Mouse (Mus musculus) E14TG2a.4 (cell line): ENCODE measurements around the gene Mgp.

ENCODE experiments used
- H3K27me3 ChIP-seq: 2 replicates; pipeline ENCODE4 v1.6.1; 2014; ENCODE audit warnings: low read length, control low read depth; ENCODE audit not compliant: insufficient read depth
- H3K36me3 ChIP-seq: 2 replicates; pipeline ENCODE4 v1.6.1; 2014; ENCODE audit warnings: low read length, control low read depth; ENCODE audit not compliant: insufficient read depth
- H3K4me1 ChIP-seq: replicated peaks from 2 replicates; pipeline ENCODE4 v1.6.1; 2014; ENCODE audit warnings: low read depth, low read length, control low read depth
- H3K4me3 ChIP-seq: replicated peaks from 2 replicates; pipeline ENCODE4 v1.5.1; 2014; ENCODE audit warnings: mild to moderate bottlenecking, low read length
- H3K9me3 ChIP-seq: 2 replicates; pipeline ENCODE4 v1.6.1; 2014; ENCODE audit warnings: low read length, control low read depth
- CTCF ChIP-seq: conservative IDR thresholded peaks from 2 replicates; pipeline ENCODE4 v1.5.1; 2014; ENCODE audit warnings: low read length
- NANOG ChIP-seq: IDR thresholded peaks from 2 replicates; pipeline ENCODE4 v1.6.1; 2014; ENCODE audit warnings: borderline replicate concordance, low read length, mixed read lengths
- POU5F1 ChIP-seq: IDR thresholded peaks from 2 replicates; pipeline ENCODE4 v1.6.1; 2014; ENCODE audit warnings: low read length, borderline replicate concordance

Gene Mgp

DNA sequence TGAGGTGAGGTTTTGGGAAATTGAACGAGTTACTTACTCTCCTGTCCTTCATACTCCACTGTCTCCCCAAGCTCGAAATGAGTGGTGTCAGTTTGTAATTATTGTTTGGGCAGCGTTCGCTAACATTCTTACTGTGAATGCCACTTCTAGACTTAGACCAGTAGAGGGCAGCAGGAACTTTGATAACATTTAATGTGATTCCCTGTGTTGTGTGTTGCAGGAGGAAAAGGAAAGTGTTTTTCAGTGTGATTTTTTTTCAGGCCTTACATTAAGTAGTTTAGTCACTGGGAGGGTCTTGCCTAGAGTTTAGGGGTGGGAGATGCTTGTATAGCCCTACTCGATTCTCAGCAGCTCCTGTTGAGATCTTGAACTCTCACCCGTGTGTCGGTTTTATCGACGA lies 14.6 kb downstream of the Mgp start:
- no peaks in the 10 kb centered on the region for H3K9me3 ChIP-seq
- no peak for TF ChIP-seq NANOG
- peak; percentile 35 for TF ChIP-seq CTCF
- TF ChIP-seq POU5F1, result no peak
- H3K36me3 ChIP-seq, result no peaks in the 10 kb centered on the region
- peaks cover 12% of the 10 kb centered on the region for H3K4me1 ChIP-seq
- no peak overlapping the region for H3K4me3 ChIP-seq
- H3K27me3 ChIP-seq, result peaks cover 14% of the 10 kb centered on the region; the same call in 1 of the 2 replicates

DNA sequence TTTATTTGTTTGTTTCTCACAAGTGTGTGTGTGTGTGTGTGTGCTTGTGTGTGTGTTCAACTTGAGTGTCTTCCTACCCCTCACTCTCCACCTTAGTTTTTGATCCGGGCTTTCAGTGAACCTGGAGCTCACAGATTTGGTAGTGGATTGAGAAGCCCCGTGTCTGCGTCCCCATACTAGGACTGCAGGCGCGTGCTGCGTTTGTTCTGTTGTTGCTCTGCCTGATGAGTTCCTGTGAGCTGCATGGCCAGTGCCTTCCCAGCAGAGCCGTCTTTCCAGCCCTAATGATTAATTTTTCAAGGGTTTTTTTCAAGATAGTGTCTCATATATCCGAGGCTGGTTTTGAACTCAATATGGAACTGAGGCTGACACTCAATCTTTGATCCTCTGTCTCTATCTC lies 17.2 kb downstream of the Mgp start:
- Histone ChIP-seq H3K4me3 (no peak overlapping the region), H3K9me3 (no peaks in the 10 kb centered on the region), H3K36me3 (no peaks in the 10 kb centered on the region), H3K27me3 (peaks cover 14% of the 10 kb centered on the region; the same call in 1 of the 2 replicates), H3K4me1 (peaks cover 14% of the 10 kb centered on the region)
- TF ChIP-seq CTCF (no peak), NANOG (no peak), POU5F1 (no peak)

DNA sequence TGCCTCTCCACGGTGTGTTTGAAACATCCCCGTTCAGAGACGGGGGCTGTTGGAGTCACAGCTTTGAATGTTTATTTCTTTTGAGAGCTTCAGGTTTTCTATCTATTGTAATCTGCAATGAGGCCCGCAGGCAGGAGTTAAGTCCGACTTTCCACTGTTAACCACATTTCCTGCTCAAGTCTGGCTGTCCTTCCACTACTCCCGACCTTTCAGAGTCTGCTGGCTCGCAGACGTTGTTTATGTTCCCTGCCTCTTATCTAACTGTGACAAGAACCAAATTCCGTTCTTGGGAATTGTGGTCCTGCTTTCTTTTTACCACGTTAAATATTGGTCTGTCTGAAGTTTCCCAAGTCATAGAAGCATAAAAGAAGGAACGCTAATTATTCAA lies 17.8 kb downstream of the Mgp start:
- Histone ChIP-seq H3K4me1 (peaks cover 14% of the 10 kb centered on the region), H3K27me3 (peaks cover 14% of the 10 kb centered on the region; the same call in 1 of the 2 replicates)
- TF ChIP-seq NANOG (no peak), CTCF (no peak), POU5F1 (no peak)

DNA sequence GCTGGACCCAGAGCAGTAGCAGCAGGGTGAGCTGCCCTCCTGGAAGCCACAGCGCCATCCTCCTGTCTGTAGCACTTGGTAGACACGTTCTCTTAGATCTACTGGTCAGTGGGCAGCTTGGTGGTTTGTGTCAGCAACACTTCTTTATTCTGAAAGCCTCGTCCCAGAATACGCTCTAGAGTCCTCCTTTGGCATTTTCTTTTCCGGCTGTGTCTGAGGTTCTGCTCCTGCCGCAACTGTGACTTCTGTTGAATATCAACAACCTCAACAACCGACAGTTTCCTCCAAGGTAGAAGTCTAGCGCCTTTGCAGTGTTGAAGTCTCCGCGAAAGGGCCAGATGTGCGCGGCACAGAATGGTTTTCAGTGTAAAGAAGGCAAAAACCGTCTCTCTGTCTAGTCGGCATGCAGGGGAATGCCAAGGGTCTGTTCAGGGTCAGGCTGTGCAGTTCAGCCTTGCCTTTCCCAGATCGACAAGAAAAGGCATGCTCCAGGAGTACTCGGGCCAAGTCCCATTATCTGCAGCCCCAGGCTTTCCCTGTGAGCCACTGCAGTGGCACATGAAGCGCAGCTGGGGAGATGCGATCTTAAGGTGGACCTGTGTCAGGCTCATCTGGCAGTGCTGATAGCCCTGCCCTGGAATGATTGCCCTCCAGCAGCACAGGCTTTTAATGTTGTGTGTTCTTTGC lies 18.3 kb downstream of the Mgp start, which contains the start of gene Art4:
Gene Art4, minus strand, starts transcription at position 548 of the 687 bp plus-strand sequence.
- Histone ChIP-seq H3K36me3 (no peaks in the 10 kb centered on the region), H3K27me3 (peaks cover 14% of the 10 kb centered on the region; the same call in 1 of the 2 replicates), H3K9me3 (no peaks in the 10 kb centered on the region), H3K4me3 (peak within 1 kb of the TSS; percentile 52; the same call in 1 of the 2 replicates), H3K4me1 (peaks cover 20% of the 10 kb centered on the region)
- TF ChIP-seq NANOG (no peak), CTCF (no peak), POU5F1 (no peak)

More for the DNA sequence above, 17.8 kb downstream of the Mgp start:
- Histone ChIP-seq H3K4me3 (0 out of 2 replicates have a peak overlapping the region, but pooled peaks have one; percentile 52), H3K36me3 (no peaks in the 10 kb centered on the region), H3K9me3 (no peaks in the 10 kb centered on the region)

DNA sequence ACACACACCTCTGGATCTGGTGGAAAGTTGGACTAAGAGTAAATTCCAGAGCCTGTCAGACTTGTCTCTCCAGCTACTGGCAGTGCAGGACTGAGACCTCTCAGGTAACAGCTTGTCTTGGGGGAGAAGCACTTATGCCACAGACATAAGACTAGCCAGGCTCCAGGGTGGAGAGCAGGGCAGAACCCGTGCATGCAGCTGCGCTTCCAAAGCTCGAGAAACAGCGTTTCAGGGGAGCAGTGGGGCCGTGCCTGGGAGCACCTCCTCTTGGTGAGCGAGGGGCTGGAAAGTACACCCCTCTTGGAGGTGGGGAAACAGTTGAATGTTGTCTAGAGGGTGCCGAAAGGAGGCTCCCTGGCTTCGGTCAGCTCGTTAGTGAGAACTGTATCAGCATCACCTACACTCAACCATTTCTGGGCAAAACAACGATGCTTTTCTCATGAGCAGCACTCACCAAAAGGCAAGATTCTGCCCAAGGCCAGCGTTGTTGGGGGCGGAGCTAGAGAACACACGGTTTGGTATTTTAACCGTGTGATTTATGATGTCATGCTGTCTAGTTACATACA lies 19.5 kb downstream of the Mgp start:
- no peaks in the 10 kb centered on the region for H3K9me3 ChIP-seq
- H3K27me3 ChIP-seq, result peaks cover 14% of the 10 kb centered on the region; the same call in 1 of the 2 replicates
- no peaks in the 10 kb centered on the region for H3K36me3 ChIP-seq
- H3K4me3 ChIP-seq, result no peak overlapping the region
- TF ChIP-seq POU5F1 (no peak), NANOG (no peak), CTCF (no peak)
- H3K4me1 ChIP-seq, result peaks cover 20% of the 10 kb centered on the region

DNA sequence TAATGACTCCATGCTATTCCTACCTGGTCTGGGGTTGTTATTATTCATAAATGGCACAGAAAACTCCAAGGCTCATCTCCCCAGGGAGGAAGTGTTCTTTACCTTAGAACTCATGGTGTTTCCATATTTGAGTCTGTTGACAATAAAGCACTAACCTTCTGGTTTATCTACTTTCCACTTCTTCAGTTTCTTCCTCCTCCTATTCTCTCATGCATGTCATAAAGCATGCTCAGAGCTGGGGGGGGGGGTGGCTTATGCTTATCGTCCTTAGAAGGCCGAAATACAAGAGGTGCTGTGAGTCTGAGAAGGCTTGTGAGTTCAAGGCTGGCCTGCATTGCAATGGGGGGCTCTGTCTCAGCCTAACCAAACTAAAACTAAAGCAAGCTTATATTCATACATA lies 20.4 kb downstream of the Mgp start:
- no peaks in the 10 kb centered on the region for H3K36me3 ChIP-seq
- peaks cover 12% of the 10 kb centered on the region; the same call in 1 of the 2 replicates for H3K27me3 ChIP-seq
- TF ChIP-seq CTCF (no peak), POU5F1 (no peak), NANOG (no peak)
- H3K4me3 ChIP-seq, result no peak overlapping the region
- no peaks in the 10 kb centered on the region for H3K9me3 ChIP-seq
- H3K4me1 ChIP-seq, result peaks cover 20% of the 10 kb centered on the region

DNA sequence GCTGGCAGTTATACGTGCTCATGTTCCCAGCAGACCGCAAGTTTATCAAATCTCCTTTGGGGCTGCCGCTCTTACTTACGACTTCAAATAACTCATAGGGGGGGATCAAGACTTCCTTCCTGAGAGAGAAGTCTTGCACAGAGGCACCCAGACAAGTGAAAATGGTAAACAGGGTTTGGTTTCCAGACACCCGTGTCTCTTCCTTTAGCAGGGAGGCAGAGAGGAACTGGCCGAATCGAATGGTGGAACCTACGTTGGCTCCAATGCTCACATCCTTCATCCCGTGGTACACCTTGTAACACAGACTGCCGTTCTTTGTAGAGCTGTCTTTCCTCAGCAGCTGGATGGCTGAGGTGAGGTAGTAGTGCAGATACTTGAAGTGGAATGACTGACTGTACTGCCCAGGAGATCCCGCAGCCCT lies 21.3 kb downstream of the Mgp start:
- Histone ChIP-seq H3K4me3 (no peak overlapping the region), H3K9me3 (no peaks in the 10 kb centered on the region), H3K27me3 (peaks cover 12% of the 10 kb centered on the region; the same call in 1 of the 2 replicates), H3K36me3 (no peaks in the 10 kb centered on the region), H3K4me1 (peaks cover 20% of the 10 kb centered on the region)
- TF ChIP-seq NANOG (no peak), POU5F1 (no peak), CTCF (no peak)

DNA sequence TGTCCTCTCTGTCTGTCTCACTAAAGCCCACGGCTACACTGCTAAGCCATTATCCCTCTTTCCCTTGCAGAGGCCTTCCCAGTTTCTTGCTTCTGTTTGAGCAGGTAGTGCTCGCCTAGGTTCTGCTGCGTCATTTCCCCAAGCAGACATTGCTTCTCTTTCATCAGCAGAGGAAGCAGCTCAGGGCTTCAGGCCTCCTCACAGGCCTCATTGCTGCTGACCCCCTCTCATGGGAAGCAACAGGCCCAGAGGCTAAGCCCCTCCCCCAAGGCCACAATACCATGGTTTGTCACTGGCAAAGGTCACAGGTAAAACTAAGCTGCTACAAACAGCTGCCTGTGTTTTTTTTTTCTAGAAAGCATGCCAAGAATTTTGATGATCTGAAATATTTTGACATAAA lies 22.9 kb downstream of the Mgp start:
- Histone ChIP-seq H3K4me1 (peaks cover 20% of the 10 kb centered on the region), H3K36me3 (no peaks in the 10 kb centered on the region), H3K9me3 (no peaks in the 10 kb centered on the region), H3K27me3 (peaks cover 11% of the 10 kb centered on the region; the same call in 1 of the 2 replicates), H3K4me3 (no peak overlapping the region)
- TF ChIP-seq NANOG, result no peak
- no peak for TF ChIP-seq CTCF
- TF ChIP-seq POU5F1, result no peak
